Mouse (Mus musculus) T-cell, adult 66 days (primary cell): ENCODE results near the gene Vmn2r66. TPM values are rescaled to one million over a fixed set of nuclear protein-coding genes. Genes with fewer than 3 reads are reported as not detected.

ENCODE experiments used
- total RNA-seq, 2 experiments: library from RNA; stranded (reverse); gene quantifications; 3 replicates in 1 of 2; 4 replicates in 1 of 2; pipeline ENCODE4 v1.2.4; 2023

Gene Vmn2r66
- not detected for total RNA-seq

GRCm38 (mm10) chr7:85012168-85012567 lies at the start of gene Vmn2r66:
Gene Vmn2r66, minus strand, starts transcription at chr7:85012268.

GRCm38 (mm10) chr7:84964015-84964414 lies 48.1 kb downstream of the Vmn2r66 start, which contains the start of gene Vmn2r65:
Gene Vmn2r65, minus strand, starts transcription at chr7:84964115.

Other genes starting within 250 kb of the Vmn2r66 start
- gene Olfr291, start 158.7 kb downstream of the Vmn2r66 start, total RNA-seq, result not detected
- not detected for gene Vmn2r65, start 48.2 kb downstream of the Vmn2r66 start, total RNA-seq
- gene Vmn2r67, start 143.7 kb upstream of the Vmn2r66 start, total RNA-seq, result not detected
- gene Vmn2r68, start 225.5 kb upstream of the Vmn2r66 start, total RNA-seq, result not detected